Mouse (Mus musculus) urinary bladder, postnatal 4 days (tissue): Measurements from ENCODE around the gene Cltc.
"Not testable (repeated sequence)": the region's sequence is repeated elsewhere in the genome, so short reads cannot be mapped to it uniquely, and the experiment has no call there.

ENCODE experiments used
- DNase-seq, 2 experiments: peaks; one replicate each; pipeline ENCODE4 v3.0.0; 2021 to 2022; ENCODE audit warnings: low spot score in 2 of 2

Cltc gene

GRCm38 (mm10) chr11:86738956-86739355, 18.4 kb downstream of the Cltc start:
- DNase-seq, result no peak

- DNase-seq, result not testable (repeated sequence)
These were observed 19.1 kb downstream of the Cltc start for GRCm38 (mm10) chr11:86738308-86738707.

DNA sequence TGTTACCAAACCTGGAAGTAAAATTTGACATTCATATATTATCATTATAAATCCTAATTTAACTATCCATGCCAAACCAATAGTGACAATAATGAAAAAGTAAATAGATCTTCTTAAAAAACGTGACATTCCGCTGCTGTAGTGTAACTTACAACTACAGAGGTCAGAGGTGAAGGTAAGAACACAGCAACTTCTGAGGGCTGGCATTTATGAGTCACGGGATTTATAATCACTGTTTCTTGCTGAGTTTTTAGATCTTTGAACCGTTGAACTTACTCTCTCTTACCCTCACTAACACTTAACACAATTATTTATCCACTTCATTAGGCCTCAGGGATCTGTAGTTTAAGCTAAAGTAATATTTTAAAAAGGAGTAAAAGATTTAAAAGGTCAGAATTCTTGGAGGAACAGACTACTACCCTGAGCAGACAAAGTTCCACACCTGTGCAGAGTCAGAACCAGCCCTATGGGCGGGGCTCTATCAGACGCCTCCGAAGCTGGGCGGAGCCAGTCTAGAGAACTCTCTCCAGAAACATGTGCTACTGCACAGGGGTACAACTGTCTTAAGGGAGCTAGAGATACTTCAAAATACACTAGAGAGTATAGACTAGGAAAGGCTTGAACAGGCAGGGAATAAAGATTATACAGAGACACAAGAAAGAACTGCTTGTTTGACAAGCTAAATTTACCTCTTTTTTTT, 19.9 kb downstream of the Cltc start:
- DNase-seq, result no peak

- DNase-seq, result no peak
These were observed 22.4 kb downstream of the Cltc start for GRCm38 (mm10) chr11:86734993-86735392.

DNA sequence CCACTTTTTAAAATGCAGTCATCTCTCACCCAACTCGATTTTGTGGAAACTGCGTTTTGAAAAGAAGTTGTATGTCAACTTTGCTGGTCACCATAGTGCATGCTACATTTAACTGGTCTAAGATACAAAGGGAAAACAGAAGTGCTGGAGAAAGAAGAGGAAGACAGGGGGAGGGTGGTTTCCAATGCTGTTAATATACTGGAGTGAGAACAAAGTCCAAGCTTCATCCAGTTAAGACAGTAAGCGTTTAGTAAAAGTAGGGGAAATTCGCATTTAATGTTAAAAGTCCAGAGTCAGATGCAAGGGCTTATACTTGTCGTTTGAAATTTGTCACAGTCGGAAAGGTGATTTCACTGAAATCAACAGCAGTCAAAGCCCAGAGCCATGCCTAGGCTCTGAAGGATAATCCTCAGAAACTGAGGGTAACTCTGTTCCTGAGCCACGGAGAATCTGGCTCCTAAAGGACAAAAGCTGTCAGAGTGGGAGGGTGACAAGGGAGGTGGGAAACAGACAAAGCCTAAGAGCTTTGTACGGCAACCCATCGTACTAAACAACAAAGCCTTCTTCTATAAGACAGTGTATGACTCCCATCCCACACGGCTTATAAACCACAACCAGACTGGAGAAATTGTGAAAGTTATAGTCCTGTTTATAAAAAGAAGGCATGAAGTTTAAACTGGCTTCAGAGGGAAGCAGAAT, 23.0 kb downstream of the Cltc start:
- no peak for DNase-seq

DNA sequence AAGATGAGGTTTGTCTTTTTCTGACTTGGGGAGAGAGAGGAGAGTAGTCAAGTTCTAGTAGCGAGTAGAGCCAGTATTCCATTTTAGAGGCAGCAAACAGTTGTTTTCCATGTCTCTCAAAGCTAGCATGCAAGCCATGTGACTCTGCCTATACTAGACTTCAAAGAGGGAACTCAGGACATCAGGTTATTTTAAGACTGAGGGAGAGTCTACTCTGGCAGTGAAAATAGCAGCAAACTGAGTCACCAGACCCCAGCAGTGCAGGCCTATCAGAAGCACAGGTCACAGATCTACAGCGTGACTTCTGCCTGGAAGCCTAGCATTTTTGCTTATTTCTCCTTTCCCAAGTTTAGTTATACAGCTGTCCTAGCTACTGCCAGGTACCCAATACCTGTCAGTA, 25.9 kb downstream of the Cltc start:
- DNase-seq, result no peak

- no peak for DNase-seq
These were observed 31.8 kb downstream of the Cltc start for GRCm38 (mm10) chr11:86725607-86726006.

- DNase-seq, result no peak
These were observed 32.4 kb downstream of the Cltc start for GRCm38 (mm10) chr11:86724982-86725381.

- DNase-seq, result no peak
These were observed 33.4 kb downstream of the Cltc start for GRCm38 (mm10) chr11:86724004-86724403.

- no peak for DNase-seq
These were observed 38.0 kb downstream of the Cltc start for GRCm38 (mm10) chr11:86719390-86719789.

DNA sequence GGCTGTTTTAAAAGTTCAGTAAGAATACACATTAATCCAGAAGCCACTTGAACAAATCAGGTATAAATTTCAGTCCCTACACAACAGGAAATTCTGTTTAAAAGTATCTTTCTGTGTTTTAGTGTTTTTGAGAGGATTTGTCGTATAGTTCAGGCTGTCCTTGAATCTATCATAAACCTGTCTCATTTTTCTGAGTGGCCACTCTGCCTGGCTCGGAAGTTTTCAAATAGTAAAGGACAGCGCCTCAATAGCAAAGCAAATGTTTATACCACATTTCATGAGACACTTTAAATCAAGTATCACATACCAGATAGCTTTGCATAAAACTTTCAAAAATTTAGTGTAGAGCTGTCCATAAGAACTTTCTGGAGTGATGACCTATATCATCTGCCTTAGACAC, 39.0 kb downstream of the Cltc start:
- DNase-seq, result no peak

DNA sequence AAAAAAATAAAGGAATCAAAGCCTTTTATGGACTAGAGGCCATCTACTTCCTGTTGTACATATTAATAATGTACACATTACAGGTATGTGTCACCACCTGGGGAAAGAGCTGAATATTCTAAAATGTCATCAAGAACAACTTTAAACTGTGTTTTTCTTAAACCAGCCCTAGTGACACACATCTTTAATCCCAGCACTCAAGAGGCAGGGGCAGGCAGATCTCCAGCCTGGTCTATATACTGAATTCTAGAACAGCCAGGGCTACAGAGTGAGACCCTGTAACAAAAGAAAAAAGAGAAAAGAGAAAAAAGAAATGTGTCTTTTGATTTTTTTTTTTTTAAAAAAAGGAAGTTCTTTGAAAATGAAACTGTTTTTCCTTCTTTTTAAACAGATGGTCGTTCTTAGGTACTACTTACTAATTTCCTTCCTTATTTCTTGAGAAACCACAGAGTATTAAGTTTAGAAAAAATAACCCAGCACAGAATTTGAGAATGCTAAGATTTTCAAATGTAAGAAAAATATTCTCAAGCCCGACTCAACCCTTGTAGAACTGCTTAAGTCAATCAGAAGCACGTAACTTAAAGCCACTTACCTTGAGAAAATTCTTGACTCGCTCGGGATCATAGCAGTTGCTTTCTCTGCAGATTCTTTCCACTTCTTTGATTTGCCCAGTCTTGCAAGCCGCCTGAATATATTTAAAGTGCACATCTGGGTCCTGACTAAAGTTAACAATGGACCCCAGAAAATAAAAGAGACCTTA, 39.9 kb downstream of the Cltc start:
- no peak for DNase-seq

GRCm38 (mm10) chr11:86714606-86715005, 42.8 kb downstream of the Cltc start:
- no peak for DNase-seq

- DNase-seq, result no peak
These were observed 56.2 kb downstream of the Cltc start for GRCm38 (mm10) chr11:86701151-86701550.

- DNase-seq, result no peak
These were observed 61.9 kb downstream of the Cltc start for GRCm38 (mm10) chr11:86695461-86695860.

DNA sequence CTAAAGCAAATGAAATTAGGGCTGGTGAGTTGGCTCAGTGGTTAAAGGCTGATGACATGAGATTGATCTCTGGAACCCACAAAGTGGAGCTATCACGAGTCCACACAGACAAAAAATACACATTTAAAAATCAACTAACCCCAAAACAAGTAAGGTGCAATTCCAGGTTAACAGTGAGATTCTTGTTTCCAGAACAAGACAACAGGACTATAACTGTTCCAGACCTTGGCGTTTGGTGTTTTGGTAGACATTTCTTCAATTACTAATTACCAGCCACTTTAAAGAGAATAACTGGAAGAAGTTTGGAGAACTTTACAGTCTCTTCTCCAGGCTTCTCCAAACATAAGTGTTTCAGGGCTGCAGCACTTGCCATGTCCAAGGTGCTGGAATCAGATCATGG, 64.8 kb downstream of the Cltc start:
- no peak for DNase-seq

GRCm38 (mm10) chr11:86691956-86692355, 65.4 kb downstream of the Cltc start:
- DNase-seq, result no peak

DNA sequence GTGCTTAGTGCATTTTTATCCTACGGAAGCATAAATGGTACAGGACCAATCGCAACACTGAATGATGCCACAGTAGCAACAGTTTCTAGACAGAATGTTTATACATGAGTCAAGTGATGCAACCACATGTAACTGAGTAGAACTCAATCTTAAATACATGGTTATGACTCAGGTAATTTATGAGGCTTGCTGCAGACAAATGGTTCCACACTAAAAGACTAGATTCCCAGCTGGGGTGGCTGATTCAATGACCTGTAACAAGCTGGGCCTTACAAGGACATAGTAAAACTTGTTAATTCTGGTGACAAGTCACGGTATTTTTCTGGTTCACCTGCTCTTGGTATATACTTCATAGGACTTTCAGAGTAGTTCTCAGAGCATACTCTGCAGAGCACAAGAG, 65.9 kb downstream of the Cltc start:
- DNase-seq, result no peak

DNA sequence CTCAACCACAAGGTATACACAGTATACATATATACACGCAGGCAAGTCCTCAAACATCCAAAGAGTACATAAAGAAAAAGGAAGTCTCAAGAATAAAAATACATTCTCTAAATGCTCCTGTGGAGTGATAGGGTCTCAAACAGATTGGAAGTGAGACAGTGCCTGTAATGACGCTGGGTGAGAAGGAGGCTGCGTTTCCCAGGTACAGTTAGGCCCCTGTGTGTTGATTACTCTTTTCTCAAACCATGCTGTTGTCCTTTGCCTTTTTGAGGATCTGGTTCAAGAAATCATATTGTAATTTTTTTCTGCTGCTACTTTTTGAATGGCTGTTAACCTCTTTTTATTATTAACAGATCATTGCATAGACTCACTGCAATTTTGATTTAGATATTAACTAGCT, 67.0 kb downstream of the Cltc start:
- no peak for DNase-seq

DNA sequence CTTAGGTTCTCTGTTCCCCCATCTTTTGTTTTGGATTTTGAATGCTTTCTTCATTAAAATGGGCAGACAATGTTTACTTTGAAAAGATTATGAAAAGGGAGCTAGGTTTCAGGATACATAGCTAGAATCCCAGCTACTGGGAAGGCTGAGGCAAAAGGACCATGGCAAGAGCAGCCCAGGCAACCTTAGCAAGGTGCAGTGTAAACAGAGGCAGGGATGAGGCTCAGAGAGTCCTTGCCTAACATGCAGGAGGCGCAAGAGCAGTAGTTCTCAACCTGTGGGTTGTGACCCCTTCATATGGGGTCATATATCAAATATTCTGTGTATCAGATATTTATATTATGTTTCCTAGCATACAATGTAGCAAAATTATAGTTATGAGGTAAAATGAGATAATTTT, 72.0 kb downstream of the Cltc start:
- DNase-seq, result no peak

GRCm38 (mm10) chr11:86684126-86685012, 73.0 kb downstream of the Cltc start:
- DNase-seq, result no peak
